Mouse (Mus musculus): ENCODE results near the gene Gm6657. TPM values are rescaled to one million over a fixed set of nuclear protein-coding genes. Genes with fewer than 3 reads are reported as not detected.

Gene Gm6657
- polyA plus RNA-seq, 1 experiment: not detected

DNA sequence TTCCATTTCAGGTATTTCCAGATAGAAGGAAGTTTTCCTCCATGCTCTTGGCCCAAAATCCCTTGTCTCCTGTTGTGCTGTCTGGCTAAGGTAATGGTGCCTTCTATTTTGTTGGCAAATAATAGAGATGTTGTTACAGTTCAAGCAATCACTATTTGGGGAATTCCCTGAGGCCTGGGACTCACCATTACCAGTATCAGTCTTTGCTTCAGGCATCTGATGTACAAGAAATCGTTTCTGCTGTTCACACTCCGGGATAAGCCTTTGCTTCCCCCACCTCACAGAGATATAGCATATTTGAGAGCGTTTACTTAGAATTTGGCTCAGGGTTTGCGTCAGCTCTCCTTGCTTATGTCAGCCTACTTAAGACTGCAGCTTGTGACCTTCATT, 12.5 kb downstream of the Gm6657 start:
- H3K36me3 ChIP-seq (ENCODE audit: control insufficient read depth): no peaks in the 10 kb centered on the region
- no peak overlapping the region for H3K4me3 ChIP-seq (replicated peaks)
- H3K27me3 ChIP-seq (ENCODE audit: control insufficient read depth): no peaks in the 10 kb centered on the region
- TF ChIP-seq TAL1 (IDR thresholded peaks at IDR 0.05; ENCODE audit: low read length) (no peak), GATA1 (IDR thresholded peaks at IDR 0.05; ENCODE audit: low read length) (no peak)
- no peaks in the 10 kb centered on the region for H3K9me3 ChIP-seq (ENCODE audit: control insufficient read depth, low read length)
- no peaks in the 10 kb centered on the region for H3K4me1 ChIP-seq (ENCODE audit: control insufficient read depth)

DNA sequence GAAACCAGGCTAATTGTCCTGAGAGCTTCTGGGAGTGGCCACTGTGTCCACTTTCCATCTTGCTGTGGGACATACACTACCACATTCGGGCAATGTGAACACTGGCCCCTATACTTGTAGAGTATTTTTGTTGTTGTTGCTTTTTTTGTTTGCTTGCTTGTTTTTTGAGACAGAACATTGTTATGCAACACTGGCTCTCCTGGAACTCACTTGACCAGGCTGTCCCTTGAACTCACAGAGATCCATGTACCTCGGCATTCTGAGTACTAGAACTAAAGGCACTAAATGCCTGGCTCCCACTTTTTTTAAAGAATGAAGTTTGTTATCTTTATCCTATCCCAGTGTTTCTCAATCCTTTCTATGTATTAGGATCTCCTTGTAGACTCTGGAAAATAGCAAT, 15.8 kb downstream of the Gm6657 start:
- Histone ChIP-seq H3K36me3 (ENCODE audit: control insufficient read depth) (no peaks in the 10 kb centered on the region), H3K9me3 (ENCODE audit: control insufficient read depth, low read length) (no peaks in the 10 kb centered on the region), H3K4me1 (ENCODE audit: control insufficient read depth) (no peaks in the 10 kb centered on the region), H3K4me3 (replicated peaks) (no peak overlapping the region), H3K27me3 (ENCODE audit: control insufficient read depth) (no peaks in the 10 kb centered on the region)
- TF ChIP-seq GATA1 (IDR thresholded peaks at IDR 0.05; ENCODE audit: low read length) (no peak), TAL1 (IDR thresholded peaks at IDR 0.05; ENCODE audit: low read length) (no peak)

- H3K4me3 ChIP-seq (replicated peaks): no peak overlapping the region
- H3K4me1 ChIP-seq (ENCODE audit: control insufficient read depth): no peaks in the 10 kb centered on the region
- no peaks in the 10 kb centered on the region for H3K36me3 ChIP-seq (ENCODE audit: control insufficient read depth)
- no peaks in the 10 kb centered on the region for H3K9me3 ChIP-seq (ENCODE audit: control insufficient read depth, low read length)
- TF ChIP-seq TAL1 (IDR thresholded peaks at IDR 0.05; ENCODE audit: low read length) (no peak), GATA1 (IDR thresholded peaks at IDR 0.05; ENCODE audit: low read length) (no peak)
- H3K27me3 ChIP-seq (ENCODE audit: control insufficient read depth): no peaks in the 10 kb centered on the region
Observed at GRCm38 (mm10) chr12:78215490-78215889, 21.4 kb downstream of the Gm6657 start.

GRCm38 (mm10) chr12:78219191-78219825, 25.3 kb downstream of the Gm6657 start:
- no peaks in the 10 kb centered on the region for H3K36me3 ChIP-seq (ENCODE audit: control insufficient read depth)
- no peak overlapping the region for H3K4me3 ChIP-seq (replicated peaks)
- peaks cover 2% of the 10 kb centered on the region for H3K4me1 ChIP-seq (ENCODE audit: control insufficient read depth)
- H3K27me3 ChIP-seq (ENCODE audit: control insufficient read depth): no peaks in the 10 kb centered on the region
- TF ChIP-seq GATA1 (IDR thresholded peaks at IDR 0.05; ENCODE audit: low read length): no peak
- TF ChIP-seq TAL1 (IDR thresholded peaks at IDR 0.05; ENCODE audit: low read length): no peak
- H3K9me3 ChIP-seq (ENCODE audit: control insufficient read depth, low read length): no peaks in the 10 kb centered on the region

- H3K9me3 ChIP-seq (ENCODE audit: control insufficient read depth, low read length): no peaks in the 10 kb centered on the region
- TF ChIP-seq TAL1 (IDR thresholded peaks at IDR 0.05; ENCODE audit: low read length) (no peak), GATA1 (IDR thresholded peaks at IDR 0.05; ENCODE audit: low read length) (no peak)
- peaks cover 6% of the 10 kb centered on the region for H3K27me3 ChIP-seq (ENCODE audit: control insufficient read depth)
- H3K36me3 ChIP-seq (ENCODE audit: control insufficient read depth): no peaks in the 10 kb centered on the region
- peak within 1 kb of the TSS; percentile 87 for H3K4me3 ChIP-seq (replicated peaks)
- peaks cover 32% of the 10 kb centered on the region for H3K4me1 ChIP-seq (ENCODE audit: control insufficient read depth)
Observed at GRCm38 (mm10) chr12:78225707-78226518, 31.9 kb downstream of the Gm6657 start, which contains the start of gene Gphn. Gphn (plus strand) TSS chr12:78226379.

DNA sequence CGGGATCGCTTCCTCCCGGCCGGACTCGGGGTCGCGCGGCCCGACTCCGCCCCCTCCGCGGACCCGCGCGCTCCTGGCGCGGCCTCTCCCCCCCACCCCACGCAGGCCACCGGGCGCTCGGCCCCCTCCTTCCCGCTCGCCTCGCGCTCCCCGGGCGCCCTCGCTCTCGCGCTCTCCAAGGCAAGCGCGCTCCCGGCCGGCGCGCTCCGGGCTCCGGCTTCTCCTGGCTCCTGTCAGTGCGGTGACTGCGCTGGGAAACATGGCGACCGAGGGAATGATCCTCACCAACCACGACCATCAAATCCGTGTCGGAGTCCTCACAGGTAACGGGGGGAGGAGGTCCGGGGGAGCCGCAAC, 32.5 kb downstream of the Gm6657 start:
- Histone ChIP-seq H3K4me3 (replicated peaks) (peak overlapping the region; percentile 87), H3K36me3 (ENCODE audit: control insufficient read depth) (no peaks in the 10 kb centered on the region), H3K27me3 (ENCODE audit: control insufficient read depth) (peaks cover 6% of the 10 kb centered on the region), H3K4me1 (ENCODE audit: control insufficient read depth) (peaks cover 32% of the 10 kb centered on the region), H3K9me3 (ENCODE audit: control insufficient read depth, low read length) (no peaks in the 10 kb centered on the region)
- TF ChIP-seq GATA1 (IDR thresholded peaks at IDR 0.05; ENCODE audit: low read length): no peak
- TF ChIP-seq TAL1 (IDR thresholded peaks at IDR 0.05; ENCODE audit: low read length): no peak

- TF ChIP-seq TAL1 (IDR thresholded peaks at IDR 0.05; ENCODE audit: low read length) (no peak), GATA1 (IDR thresholded peaks at IDR 0.05; ENCODE audit: low read length) (no peak)
- Histone ChIP-seq H3K27me3 (ENCODE audit: control insufficient read depth) (peaks cover 6% of the 10 kb centered on the region), H3K4me3 (replicated peaks) (peak overlapping the region; percentile 87), H3K36me3 (ENCODE audit: control insufficient read depth) (no peaks in the 10 kb centered on the region), H3K4me1 (ENCODE audit: control insufficient read depth) (peaks cover 32% of the 10 kb centered on the region), H3K9me3 (ENCODE audit: control insufficient read depth, low read length) (no peaks in the 10 kb centered on the region)
Observed at GRCm38 (mm10) chr12:78227021-78227932, 33.2 kb downstream of the Gm6657 start.

DNA sequence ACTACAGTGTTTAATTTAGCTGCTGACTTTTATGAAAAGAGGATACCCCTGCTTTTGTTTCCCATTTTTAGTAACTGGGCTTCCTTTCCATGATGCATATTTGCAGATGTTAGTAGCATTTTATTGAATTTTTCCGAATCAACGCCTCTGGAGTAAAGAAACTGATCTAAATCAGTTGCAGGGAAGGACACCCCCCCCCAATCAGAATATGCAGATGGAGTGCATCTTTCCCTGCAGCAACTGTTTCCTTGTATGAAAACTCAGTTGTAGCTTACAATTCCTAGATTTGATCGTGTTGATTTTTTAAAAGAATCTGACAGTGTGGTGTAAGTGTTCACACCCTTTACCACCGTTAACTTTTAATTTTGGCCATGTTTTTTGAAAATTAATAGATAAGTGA, 34.1 kb downstream of the Gm6657 start:
- H3K4me1 ChIP-seq (ENCODE audit: control insufficient read depth): peaks cover 32% of the 10 kb centered on the region
- H3K27me3 ChIP-seq (ENCODE audit: control insufficient read depth): peaks cover 6% of the 10 kb centered on the region
- no peaks in the 10 kb centered on the region for H3K9me3 ChIP-seq (ENCODE audit: control insufficient read depth, low read length)
- no peak overlapping the region for H3K4me3 ChIP-seq (replicated peaks)
- TF ChIP-seq TAL1 (IDR thresholded peaks at IDR 0.05; ENCODE audit: low read length) (no peak), GATA1 (IDR thresholded peaks at IDR 0.05; ENCODE audit: low read length) (no peak)
- no peaks in the 10 kb centered on the region for H3K36me3 ChIP-seq (ENCODE audit: control insufficient read depth)

DNA sequence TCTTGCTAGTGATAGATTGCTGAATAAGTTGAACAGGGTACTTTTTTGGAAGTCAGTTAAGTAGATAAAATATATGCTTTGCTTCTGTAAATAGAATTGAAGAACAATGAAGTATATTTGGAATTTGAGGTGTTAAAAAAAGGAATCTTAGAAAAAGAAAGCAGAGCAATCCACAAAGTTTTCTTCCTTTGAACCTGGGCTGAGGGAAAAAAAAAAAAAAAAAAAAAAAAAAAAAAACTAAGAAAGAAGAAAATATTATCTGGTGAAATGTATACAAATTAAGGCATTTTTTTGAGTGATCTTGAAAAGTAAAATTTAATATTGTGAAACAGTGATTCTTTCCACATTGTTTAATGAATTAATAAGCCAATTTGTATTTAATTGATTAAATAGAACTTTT, 38.5 kb downstream of the Gm6657 start:
- Histone ChIP-seq H3K27me3 (ENCODE audit: control insufficient read depth) (peaks cover 2% of the 10 kb centered on the region), H3K4me1 (ENCODE audit: control insufficient read depth) (peaks cover 5% of the 10 kb centered on the region), H3K4me3 (replicated peaks) (no peak overlapping the region), H3K9me3 (ENCODE audit: control insufficient read depth, low read length) (no peaks in the 10 kb centered on the region), H3K36me3 (ENCODE audit: control insufficient read depth) (no peaks in the 10 kb centered on the region)
- no peak for TF ChIP-seq GATA1 (IDR thresholded peaks at IDR 0.05; ENCODE audit: low read length)
- no peak for TF ChIP-seq TAL1 (IDR thresholded peaks at IDR 0.05; ENCODE audit: low read length)
